Mouse (Mus musculus): ENCODE results near the gene 6430531B16Rik. TPM values are rescaled to one million over a fixed set of nuclear protein-coding genes. Genes with fewer than 3 reads are reported as not detected.

Gene 6430531B16Rik
- polyA plus RNA-seq, 1 experiment from 2014 or later, result 0.50 TPM

GRCm38 (mm10) chr7:139949893-139950282, 28.7 kb downstream of the 6430531B16Rik start:
- H3K27me3 ChIP-seq, result peaks cover 76% of the 10 kb centered on the region
- H3K27ac ChIP-seq, result no peak overlapping the region
- WGBS, result under 1% methylated on average over 15 of the region's 15 CpGs
- H3K36me3 ChIP-seq (ENCODE audit: poor library complexity, severe bottlenecking), result no peaks in the 10 kb centered on the region
- H3K4me2 ChIP-seq, result peak overlapping the region; percentile 75
- H3K4me1 ChIP-seq, result peaks cover 15% of the 10 kb centered on the region
- ATAC-seq, result peak; percentile 61; the same call in 1 of the 2 replicates
- peak overlapping the region; percentile 41 for H3K4me3 ChIP-seq
- H3K9me3 ChIP-seq (replicated peaks), result no peaks in the 10 kb centered on the region
- H3K9ac ChIP-seq, result no peak overlapping the region; the same call in 1 of the 2 replicates

DNA sequence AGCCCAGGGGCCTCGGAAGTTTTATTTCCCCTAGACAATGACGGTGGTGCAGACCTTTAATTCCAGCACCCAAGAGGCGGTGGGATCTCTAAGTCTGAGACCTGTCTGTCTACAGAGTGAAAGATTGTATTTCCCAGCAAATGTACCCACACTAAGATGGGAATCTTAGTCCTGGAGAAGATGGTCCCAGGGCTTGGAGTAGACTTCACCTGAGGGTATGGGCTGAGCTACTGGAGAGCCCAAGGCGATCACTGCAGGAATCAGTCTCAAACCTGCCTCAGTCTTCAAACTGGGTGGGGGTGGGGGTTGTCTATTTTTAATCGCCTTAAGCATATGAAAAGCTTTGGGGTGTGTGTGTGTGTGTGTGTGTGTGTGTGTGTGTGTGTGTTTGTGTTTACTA, 32.5 kb downstream of the 6430531B16Rik start:
- Histone ChIP-seq H3K9ac (no peak overlapping the region), H3K27me3 (peaks cover 96% of the 10 kb centered on the region), H3K4me3 (no peak overlapping the region), H3K36me3 (ENCODE audit: poor library complexity, severe bottlenecking) (no peaks in the 10 kb centered on the region), H3K9me3 (replicated peaks) (no peaks in the 10 kb centered on the region), H3K4me1 (peaks cover 26% of the 10 kb centered on the region), H3K27ac (no peak overlapping the region), H3K4me2 (no peak overlapping the region)
- no peak for ATAC-seq
- WGBS, result 20% methylated on average over 5 of the region's 5 CpGs

GRCm38 (mm10) chr7:139945516-139945915, 33.0 kb downstream of the 6430531B16Rik start:
- H3K9me3 ChIP-seq (replicated peaks), result no peaks in the 10 kb centered on the region
- no peak overlapping the region for H3K27ac ChIP-seq
- no peak overlapping the region for H3K9ac ChIP-seq
- H3K4me1 ChIP-seq, result peaks cover 22% of the 10 kb centered on the region
- H3K36me3 ChIP-seq (ENCODE audit: poor library complexity, severe bottlenecking), result no peaks in the 10 kb centered on the region
- ATAC-seq, result no peak
- no peak overlapping the region for H3K4me3 ChIP-seq
- no peak overlapping the region for H3K4me2 ChIP-seq
- H3K27me3 ChIP-seq, result peaks cover 98% of the 10 kb centered on the region
- WGBS, result 8% methylated on average over 5 of the region's 5 CpGs

- Histone ChIP-seq H3K9me3 (replicated peaks) (no peaks in the 10 kb centered on the region), H3K36me3 (ENCODE audit: poor library complexity, severe bottlenecking) (no peaks in the 10 kb centered on the region), H3K4me2 (peak overlapping the region; percentile 57), H3K9ac (peak overlapping the region; percentile 52), H3K27ac (no peak overlapping the region), H3K4me3 (peak overlapping the region; percentile 35), H3K4me1 (peaks cover 13% of the 10 kb centered on the region), H3K27me3 (peaks cover 95% of the 10 kb centered on the region)
- 3% methylated on average over 68 of the region's 68 CpGs for WGBS
- no peak for ATAC-seq
Measured at GRCm38 (mm10) chr7:139944291-139945240, 34.0 kb downstream of the 6430531B16Rik start.

- Histone ChIP-seq H3K4me2 (peak within 1 kb of the TSS; percentile 57), H3K27ac (no peak within 1 kb of the TSS), H3K36me3 (ENCODE audit: poor library complexity, severe bottlenecking) (no peaks in the 10 kb centered on the region), H3K9me3 (replicated peaks) (no peaks in the 10 kb centered on the region), H3K9ac (peak within 1 kb of the TSS; percentile 52), H3K4me3 (peak within 1 kb of the TSS; percentile 35), H3K4me1 (peaks cover 13% of the 10 kb centered on the region), H3K27me3 (peaks cover 88% of the 10 kb centered on the region)
- 1% methylated on average over 59 of the region's 59 CpGs for WGBS
- ATAC-seq, result peak; percentile 36; the same call in 1 of the 2 replicates
Measured at GRCm38 (mm10) chr7:139943674-139944281, 34.8 kb downstream of the 6430531B16Rik start, which contains the start of gene Utf1. Utf1 (plus strand) TSS chr7:139943789.

GRCm38 (mm10) chr7:139940476-139941209, 37.9 kb downstream of the 6430531B16Rik start:
- H3K4me1 ChIP-seq, result peaks cover 13% of the 10 kb centered on the region
- H3K9ac ChIP-seq, result no peak overlapping the region
- H3K27me3 ChIP-seq, result peaks cover 60% of the 10 kb centered on the region
- no peak overlapping the region for H3K4me2 ChIP-seq
- ATAC-seq, result no peak
- H3K4me3 ChIP-seq, result no peak overlapping the region
- no peak overlapping the region for H3K27ac ChIP-seq
- WGBS, result 65% methylated on average over 16 of the region's 16 CpGs
- no peaks in the 10 kb centered on the region for H3K9me3 ChIP-seq (replicated peaks)
- no peaks in the 10 kb centered on the region for H3K36me3 ChIP-seq (ENCODE audit: poor library complexity, severe bottlenecking)

DNA sequence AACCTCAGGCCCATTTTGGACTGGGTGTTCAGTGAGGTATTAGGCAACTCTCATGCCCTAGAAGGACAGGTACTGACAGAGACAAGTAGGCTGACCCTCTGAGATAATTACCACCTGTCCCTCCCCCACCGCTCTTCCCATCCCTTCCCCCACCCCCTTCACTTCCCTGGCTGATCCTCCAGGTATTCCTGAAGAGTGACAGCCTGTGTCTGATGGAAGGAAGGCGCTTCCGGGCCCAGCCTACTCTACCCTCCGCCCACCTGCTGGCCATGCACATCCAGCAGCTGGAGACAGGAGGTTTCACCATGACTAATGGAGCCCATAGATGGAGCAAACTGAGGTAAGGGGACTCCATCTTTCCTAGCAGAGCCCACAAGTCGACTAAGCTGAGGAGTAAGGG, 40.7 kb downstream of the 6430531B16Rik start:
- Histone ChIP-seq H3K27me3 (peaks cover 32% of the 10 kb centered on the region), H3K9me3 (replicated peaks) (no peaks in the 10 kb centered on the region), H3K36me3 (ENCODE audit: poor library complexity, severe bottlenecking) (no peaks in the 10 kb centered on the region), H3K4me3 (no peak overlapping the region), H3K4me1 (no peaks in the 10 kb centered on the region), H3K27ac (no peak overlapping the region), H3K4me2 (no peak overlapping the region), H3K9ac (no peak overlapping the region)
- WGBS, result 71% methylated on average over 5 of the region's 5 CpGs
- ATAC-seq, result no peak

- ATAC-seq, result no peak
- no peaks in the 10 kb centered on the region for H3K36me3 ChIP-seq (ENCODE audit: poor library complexity, severe bottlenecking)
- WGBS, result 82% methylated on average over 3 of the region's 3 CpGs
Measured at GRCm38 (mm10) chr7:139937138-139937537, 41.4 kb downstream of the 6430531B16Rik start.

DNA sequence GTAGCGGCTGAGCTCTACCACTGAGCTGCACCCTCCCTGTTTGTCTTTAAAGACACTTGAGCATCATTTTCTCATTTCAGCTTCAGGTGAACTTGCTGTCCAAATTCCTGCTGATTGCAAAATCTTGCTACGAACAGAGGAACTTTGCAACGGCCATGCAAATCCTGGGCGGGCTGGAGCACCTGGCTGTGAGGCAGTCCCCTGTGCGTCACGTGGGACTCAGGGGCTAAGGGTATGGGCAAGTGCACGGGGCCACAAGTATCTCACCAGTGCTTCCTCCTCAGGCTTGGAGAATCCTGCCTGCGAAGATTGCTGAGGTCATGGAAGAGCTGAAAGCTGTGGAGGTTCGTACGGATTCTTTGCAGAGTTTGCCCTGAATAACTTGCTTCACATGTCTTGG, 41.9 kb downstream of the 6430531B16Rik start:
- Histone ChIP-seq H3K9me3 (replicated peaks) (no peaks in the 10 kb centered on the region), H3K4me3 (no peak overlapping the region), H3K4me1 (no peaks in the 10 kb centered on the region), H3K27ac (no peak overlapping the region), H3K9ac (no peak overlapping the region), H3K36me3 (ENCODE audit: poor library complexity, severe bottlenecking) (no peaks in the 10 kb centered on the region), H3K4me2 (no peak overlapping the region), H3K27me3 (peaks cover 21% of the 10 kb centered on the region)
- WGBS, result 90% methylated on average over 10 of the region's 10 CpGs
- ATAC-seq, result no peak

More at GRCm38 (mm10) chr7:139937138-139937537, 41.4 kb downstream of the 6430531B16Rik start:
- H3K4me3 ChIP-seq, result no peak overlapping the region
- no peaks in the 10 kb centered on the region for H3K9me3 ChIP-seq (replicated peaks)
- no peaks in the 10 kb centered on the region for H3K4me1 ChIP-seq
- no peak overlapping the region for H3K27ac ChIP-seq
- H3K27me3 ChIP-seq, result peaks cover 25% of the 10 kb centered on the region
- no peak overlapping the region for H3K4me2 ChIP-seq
- H3K9ac ChIP-seq, result no peak overlapping the region

GRCm38 (mm10) chr7:139930732-139931131, 47.8 kb downstream of the 6430531B16Rik start:
- H3K4me3 ChIP-seq, result no peak overlapping the region
- WGBS, result 15% methylated on average over 11 of the region's 11 CpGs
- no peak overlapping the region for H3K9ac ChIP-seq
- no peaks in the 10 kb centered on the region for H3K36me3 ChIP-seq (ENCODE audit: poor library complexity, severe bottlenecking)
- peaks cover 4% of the 10 kb centered on the region for H3K27me3 ChIP-seq
- no peaks in the 10 kb centered on the region for H3K9me3 ChIP-seq (replicated peaks)
- ATAC-seq, result peak; percentile 53; the same call in 1 of the 2 replicates
- H3K4me2 ChIP-seq, result no peak overlapping the region
- no peak overlapping the region for H3K27ac ChIP-seq
- no peaks in the 10 kb centered on the region for H3K4me1 ChIP-seq
